Mouse (Mus musculus) bone marrow macrophage, adult 2 months (primary cell): Measurements from ENCODE around the gene Stip1.

ENCODE experiments used
- CTCF ChIP-seq: IDR thresholded peaks from 2 replicates; pipeline ENCODE4 v1.5.1; 2012; ENCODE audit warnings: low read depth, mild to moderate bottlenecking, low read length, moderate library complexity
- POLR2A ChIP-seq: IDR thresholded peaks from 2 replicates; pipeline ENCODE4 v1.6.1; 2012; ENCODE audit warnings: mild to moderate bottlenecking, low read depth, low read length, borderline replicate concordance

GRCm38 (mm10) chr19:7083035-7083794, 43.4 kb upstream of the Stip1 start:
- no peak for TF ChIP-seq CTCF
- TF ChIP-seq POLR2A, result no peak
